Mouse (Mus musculus) thymus, adult 2 months (tissue): ENCODE measurements around the gene Pitpna. TPM values are rescaled to one million over a fixed set of nuclear protein-coding genes. Genes with fewer than 3 reads are reported as not detected.

Experiments used
- DNase-seq: peaks from one replicate; pipeline ENCODE4 v3.0.0; 2021
- H3K27ac ChIP-seq: fragments of 200-500 bp; 2 replicates; pipeline ENCODE4 v1.5.1; 2012; ENCODE audit warnings: low read length, control low read depth; ENCODE audit not compliant: control insufficient read depth, insufficient read depth
- H3K27me3 ChIP-seq: fragments of 200-500 bp; 2 replicates; pipeline ENCODE4 v1.6.1; 2012; ENCODE audit warnings: mild to moderate bottlenecking, low read length, moderate library complexity, mixed read lengths; ENCODE audit not compliant: control insufficient read depth, insufficient read depth
- H3K36me3 ChIP-seq: fragments of 200-500 bp; 2 replicates; pipeline ENCODE4 v1.6.1; 2012; ENCODE audit warnings: mild to moderate bottlenecking, low read length, moderate library complexity; ENCODE audit not compliant: control insufficient read depth, insufficient read depth
- H3K4me1 ChIP-seq: fragments of 200-500 bp; replicated peaks from 2 replicates; pipeline ENCODE4 v1.6.1; 2012; ENCODE audit warnings: low read length; ENCODE audit not compliant: control insufficient read depth, insufficient read depth
- H3K4me3 ChIP-seq: fragments of 200-500 bp; 2 replicates; pipeline ENCODE4 v1.5.1; 2012; ENCODE audit warnings: mild to moderate bottlenecking, low read length, control low read depth, moderate library complexity; ENCODE audit not compliant: control insufficient read depth, insufficient read depth
- CTCF ChIP-seq: fragments of 200-500 bp; IDR thresholded peaks from 2 replicates; pipeline ENCODE4 v1.5.1; 2012; ENCODE audit warnings: mild to moderate bottlenecking, control low read depth, low read length, moderate library complexity, borderline replicate concordance; ENCODE audit not compliant: control insufficient read depth, poor library complexity, insufficient read depth; ENCODE audit errors: extremely low read depth
- POLR2A ChIP-seq: fragments of 200-500 bp; IDR thresholded peaks from 2 replicates; pipeline ENCODE4 v1.6.1; 2012; ENCODE audit warnings: mild to moderate bottlenecking, low read length, control low read depth, moderate library complexity; ENCODE audit not compliant: control insufficient read depth, poor library complexity, insufficient read depth; ENCODE audit errors: extremely low read depth
- WGBS: fragments of 180-500 bp; shearing (Covaris S2); methylation state at CpG from one replicate; pipeline ENCODE4 v1.1.7; 2018; 5-methylcytosine and 5-hydroxymethylcytosine counted together
- polyA plus RNA-seq: library from polyadenylated mRNA; depleted of rRNA; stranded (reverse); fragments of >200 nt; gene quantifications from 2 replicates; pipeline ENCODE4 v1.2.3, GENCODE M21; 2012

Gene Pitpna
- polyA plus RNA-seq, 1 experiment: 99.7 TPM

DNA sequence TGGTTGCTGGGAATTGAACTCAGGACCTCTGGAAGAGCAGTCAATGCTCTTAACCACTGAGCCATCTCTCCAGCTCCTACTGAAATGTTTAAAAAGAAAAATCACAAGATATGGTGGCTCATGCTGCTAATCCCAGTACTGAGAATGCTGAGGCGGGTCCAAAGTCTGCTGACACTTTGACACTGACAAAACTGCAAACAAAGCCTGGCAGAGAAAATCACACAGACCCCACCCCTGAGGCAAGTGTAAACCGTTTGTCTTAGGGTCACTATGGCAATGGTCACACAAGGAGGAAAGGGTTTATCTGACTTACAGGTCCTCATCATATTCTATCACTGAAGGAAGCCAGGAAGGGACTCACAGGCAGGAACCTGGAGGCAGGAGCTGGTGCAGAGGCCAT is 27.7 kb downstream of the Pitpna start:
- H3K27ac ChIP-seq: no peak overlapping the region
- no peak for DNase-seq
- WGBS: 95% methylated on average over 2 of the region's 2 CpGs
- no peaks in the 10 kb centered on the region for H3K4me1 ChIP-seq
- TF ChIP-seq POLR2A (no peak), CTCF (no peak)
- peaks cover 47% of the 10 kb centered on the region for H3K36me3 ChIP-seq
- no peaks in the 10 kb centered on the region for H3K27me3 ChIP-seq
- no peak overlapping the region for H3K4me3 ChIP-seq

DNA sequence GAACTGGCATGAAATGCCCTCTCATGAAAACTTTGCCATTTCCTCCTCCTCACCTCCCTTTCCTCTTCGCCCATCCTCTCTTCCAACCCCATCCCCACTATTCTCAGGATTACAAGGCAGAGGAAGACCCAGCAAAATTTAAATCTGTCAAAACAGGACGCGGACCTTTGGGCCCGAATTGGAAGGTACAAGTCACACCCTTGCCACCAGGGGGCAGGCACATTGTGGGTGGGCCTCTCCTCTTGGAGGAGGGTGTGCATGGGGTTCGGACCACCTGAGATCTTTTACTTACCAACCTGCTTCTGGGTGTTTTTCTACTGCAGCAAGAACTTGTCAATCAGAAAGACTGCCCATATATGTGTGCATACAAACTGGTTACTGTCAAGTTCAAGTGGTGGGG is 31.2 kb downstream of the Pitpna start:
- DNase-seq: peak; percentile 60

DNA sequence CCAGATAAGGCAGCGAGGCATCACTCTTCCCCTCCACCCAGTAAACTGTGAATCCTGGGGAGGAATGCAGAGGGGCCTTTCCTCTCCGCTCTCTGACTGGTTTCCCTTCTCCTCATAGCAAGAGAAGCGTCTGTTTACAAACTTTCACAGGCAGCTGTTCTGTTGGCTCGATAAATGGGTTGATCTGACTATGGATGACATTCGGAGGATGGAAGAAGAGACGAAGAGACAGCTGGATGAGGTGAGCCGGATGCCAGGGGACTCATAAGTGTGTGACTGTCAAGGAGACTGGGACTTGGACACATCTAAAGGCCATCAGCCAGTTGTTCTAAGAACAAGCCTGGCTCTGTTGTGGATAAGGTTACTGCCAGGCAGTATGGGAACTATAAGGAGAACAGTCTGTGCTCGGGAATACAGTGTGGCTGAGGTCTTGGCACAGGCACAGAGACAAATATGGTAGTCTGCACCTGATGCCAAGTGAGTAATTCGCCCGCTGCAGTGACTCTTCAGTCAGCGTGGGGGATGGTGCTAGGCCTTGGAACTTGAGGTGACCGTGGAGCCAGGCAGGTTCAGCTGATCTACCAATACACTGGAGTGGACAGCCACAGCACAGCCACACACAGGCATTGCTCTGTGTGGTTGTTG is 32.4 kb downstream of the Pitpna start:
- TF ChIP-seq POLR2A (no peak), CTCF (no peak)
- no peaks in the 10 kb centered on the region for H3K27me3 ChIP-seq
- WGBS: 96% methylated on average over 12 of the region's 12 CpGs
- no peak overlapping the region for H3K4me3 ChIP-seq
- H3K36me3 ChIP-seq: peaks cover 39% of the 10 kb centered on the region
- H3K27ac ChIP-seq: no peak overlapping the region
- peaks cover 18% of the 10 kb centered on the region for H3K4me1 ChIP-seq
- DNase-seq: no peak

More for the DNA sequence above, 31.2 kb downstream of the Pitpna start:
- Histone ChIP-seq H3K4me3 (no peak overlapping the region), H3K36me3 (peaks cover 34% of the 10 kb centered on the region), H3K27me3 (no peaks in the 10 kb centered on the region), H3K4me1 (peaks cover 13% of the 10 kb centered on the region), H3K27ac (no peak overlapping the region)
- WGBS: 84% methylated on average over 5 of the region's 5 CpGs
- TF ChIP-seq POLR2A (no peak), CTCF (peak; percentile 73; the same call in 1 of the 2 replicates)

DNA sequence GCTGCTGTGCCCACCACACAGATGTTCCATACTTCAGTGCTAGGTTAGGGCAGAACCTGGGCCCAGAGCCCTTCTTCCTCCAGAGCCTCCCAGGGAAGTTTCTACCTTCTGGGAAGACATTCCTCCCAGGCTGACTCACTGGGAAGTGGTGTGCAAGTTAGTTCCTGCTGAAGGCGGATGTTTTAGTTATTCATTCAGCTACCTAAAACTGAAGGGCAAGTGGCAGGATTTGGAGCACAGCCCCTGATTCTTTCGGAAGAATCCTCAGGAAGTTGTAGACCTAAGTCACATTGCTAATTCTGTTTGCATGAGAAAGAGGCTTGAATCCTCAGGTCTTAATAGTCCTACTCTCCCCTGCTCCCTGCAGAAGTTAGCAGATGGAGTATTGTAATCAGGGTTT is 33.5 kb downstream of the Pitpna start:
- Histone ChIP-seq H3K4me3 (no peak overlapping the region), H3K36me3 (peaks cover 46% of the 10 kb centered on the region), H3K27me3 (no peaks in the 10 kb centered on the region), H3K27ac (no peak overlapping the region), H3K4me1 (peaks cover 18% of the 10 kb centered on the region)
- DNase-seq: no peak
- no peak for TF ChIP-seq POLR2A
- TF ChIP-seq CTCF: no peak
- WGBS: 93% methylated on average over 2 of the region's 2 CpGs

DNA sequence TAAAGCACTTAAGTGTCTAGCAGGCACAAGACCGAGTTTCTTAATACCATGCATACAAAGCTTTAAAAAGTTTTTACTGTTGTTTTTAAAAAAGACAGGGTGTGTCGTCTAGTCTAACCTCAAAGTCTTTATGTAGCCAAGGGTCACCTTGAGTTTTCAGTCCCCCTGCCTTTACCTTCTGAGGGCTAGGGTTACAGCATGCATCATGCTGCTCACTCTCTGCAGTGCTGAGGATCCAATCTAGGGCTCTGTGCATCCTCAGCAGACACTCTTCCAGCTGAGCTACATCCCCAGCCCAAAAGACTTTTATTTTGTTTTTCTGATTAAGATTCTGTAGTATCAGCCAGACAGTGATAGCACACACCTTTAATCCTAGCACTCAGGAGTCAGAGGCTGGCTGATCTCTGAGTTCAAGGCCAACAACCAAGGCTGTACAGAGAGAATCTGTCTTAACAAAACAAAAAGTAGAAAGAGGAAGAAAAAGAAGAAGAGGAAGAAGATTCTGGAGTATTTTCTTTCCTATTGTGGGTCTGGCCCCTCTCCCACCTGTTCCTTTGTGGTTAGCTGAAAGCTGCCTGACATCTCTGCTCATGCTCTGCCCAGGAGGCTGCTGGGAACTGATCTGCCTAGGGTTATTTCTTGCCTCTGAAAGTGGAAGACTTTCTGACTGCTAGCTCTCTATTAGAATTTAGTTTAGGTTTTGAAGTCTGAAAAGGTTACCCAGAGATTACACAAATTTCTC is 34.9 kb downstream of the Pitpna start:
- WGBS: 39% methylated on average over 2 of the region's 2 CpGs
- Histone ChIP-seq H3K4me3 (no peak overlapping the region), H3K36me3 (peaks cover 52% of the 10 kb centered on the region), H3K27me3 (no peaks in the 10 kb centered on the region), H3K27ac (peak overlapping the region; percentile 91), H3K4me1 (peaks cover 18% of the 10 kb centered on the region)
- peak; percentile 60 for DNase-seq
- TF ChIP-seq CTCF: no peak
- no peak for TF ChIP-seq POLR2A

DNA sequence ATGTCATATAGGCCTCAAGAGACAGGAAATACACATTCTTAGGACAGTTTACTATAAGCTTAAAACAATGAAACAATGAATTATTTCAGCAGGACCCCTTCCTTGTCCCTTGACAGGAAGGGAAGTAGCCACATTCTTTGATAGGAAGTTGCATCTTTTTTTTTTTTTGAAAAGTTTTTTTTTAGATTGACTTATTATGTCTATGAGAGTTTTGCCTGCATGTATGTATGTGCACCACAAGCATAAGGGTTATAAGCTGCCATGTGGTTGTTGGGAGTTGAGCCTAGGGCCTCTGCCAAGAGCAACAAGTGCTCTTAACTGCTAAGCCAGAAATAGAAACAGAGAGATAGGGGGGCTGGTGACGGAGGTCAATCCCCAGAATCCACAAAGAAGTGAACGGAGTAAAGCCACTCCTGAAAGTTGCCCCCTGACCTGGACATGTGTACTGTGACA is 36.2 kb downstream of the Pitpna start:
- TF ChIP-seq POLR2A (no peak), CTCF (no peak)
- H3K27me3 ChIP-seq: no peaks in the 10 kb centered on the region
- H3K4me3 ChIP-seq: no peak overlapping the region
- peak overlapping the region; percentile 82 for H3K27ac ChIP-seq
- H3K36me3 ChIP-seq: peaks cover 56% of the 10 kb centered on the region
- H3K4me1 ChIP-seq: peaks cover 18% of the 10 kb centered on the region
- no peak for DNase-seq
- 80% methylated on average over 2 of the region's 2 CpGs for WGBS

DNA sequence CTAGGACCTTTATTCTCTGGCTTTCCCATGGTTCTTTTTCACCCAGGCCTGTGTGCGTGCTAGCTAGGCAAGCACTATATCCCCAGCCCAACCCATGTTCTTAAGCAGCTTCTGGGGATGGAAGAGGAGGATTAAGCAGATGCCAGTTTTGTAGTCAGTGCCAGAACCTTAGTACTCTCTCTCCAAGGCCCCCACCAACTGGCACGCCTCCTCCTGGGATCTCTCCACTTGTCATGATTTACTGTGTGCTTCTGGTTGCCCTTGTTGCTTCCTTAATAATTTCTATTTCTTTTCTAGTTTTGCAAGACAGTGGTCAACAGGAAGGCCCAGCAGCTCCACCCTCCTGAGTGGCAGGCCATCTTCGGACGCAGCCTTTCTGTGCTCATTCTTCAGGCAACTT is 37.9 kb downstream of the Pitpna start:
- peaks cover 41% of the 10 kb centered on the region for H3K36me3 ChIP-seq
- peaks cover 18% of the 10 kb centered on the region for H3K4me1 ChIP-seq
- H3K27me3 ChIP-seq: no peaks in the 10 kb centered on the region
- TF ChIP-seq POLR2A: no peak
- TF ChIP-seq CTCF: no peak
- H3K27ac ChIP-seq: no peak overlapping the region
- 97% methylated on average over 4 of the region's 4 CpGs for WGBS
- H3K4me3 ChIP-seq: no peak overlapping the region
- DNase-seq: no peak
